Mouse (Mus musculus) G1E (cell line): ENCODE measurements around the gene Gpx1. TPM values are rescaled to one million over a fixed set of nuclear protein-coding genes. Genes with fewer than 3 reads are reported as not detected.

ENCODE experiments used
- ATAC-seq: 2 replicates; pipeline ENCODE4 v1.8.0; 2016; ENCODE audit warnings: mild to moderate bottlenecking; ENCODE audit not compliant: insufficient number of reproducible peaks, poor library complexity, low FRiP score, severe bottlenecking; ENCODE audit errors: extremely low read depth
- DNase-seq: peaks from one replicate; pipeline ENCODE4 v3.0.0; 2012; ENCODE audit warnings: low spot score
- H3K27me3 ChIP-seq: 2 replicates; pipeline ENCODE4 v1.6.1; 2012; ENCODE audit warnings: mild to moderate bottlenecking, low read length, inconsistent platforms; ENCODE audit not compliant: insufficient read depth
- H3K36me3 ChIP-seq: replicated peaks from 2 replicates; pipeline ENCODE3; 2012; ENCODE audit warnings: mild to moderate bottlenecking, inconsistent platforms
- H3K4me1 ChIP-seq: 2 replicates; pipeline ENCODE4 v1.6.1; 2012; ENCODE audit warnings: low read depth, low read length, inconsistent platforms, mixed read lengths; ENCODE audit not compliant: insufficient read depth
- H3K4me3 ChIP-seq: 2 replicates; pipeline ENCODE4 v1.5.1; 2012; ENCODE audit warnings: low read depth, mild to moderate bottlenecking, inconsistent platforms, low read length, moderate library complexity, mixed read lengths
- H3K9me3 ChIP-seq: replicated peaks from 2 replicates; pipeline ENCODE4 v1.6.1; 2012; ENCODE audit warnings: inconsistent platforms
- CTCF ChIP-seq: IDR thresholded peaks from 2 replicates; pipeline ENCODE4 v1.5.1; 2012; ENCODE audit warnings: low read depth, low read length, inconsistent platforms, mixed read lengths
- GATA1 ChIP-seq: IDR thresholded peaks from 2 replicates; pipeline ENCODE4 v1.6.1; 2012; ENCODE audit warnings: borderline replicate concordance, low read length, inconsistent platforms, mixed read lengths
- GATA2 ChIP-seq: IDR thresholded peaks from 2 replicates; pipeline ENCODE4 v1.6.1; 2012; ENCODE audit warnings: low read depth, low read length, inconsistent platforms, borderline replicate concordance
- POLR2AphosphoS5 ChIP-seq: IDR thresholded peaks from 2 replicates; pipeline ENCODE4 v1.6.1; 2012; ENCODE audit warnings: low read depth, low read length, inconsistent platforms; ENCODE audit not compliant: insufficient replicate concordance
- TAL1 ChIP-seq: conservative IDR thresholded peaks from 2 replicates; pipeline ENCODE4 v1.6.1; 2012; ENCODE audit warnings: low read depth, low read length, inconsistent platforms, mixed read lengths
- polyA plus RNA-seq: library from polyadenylated mRNA; stranded (reverse); fragments of >175 nt; gene quantifications from 2 replicates; pipeline ENCODE4 v1.2.3, GENCODE M21; 2012
- total RNA-seq, 2 experiments: library from RNA; stranded (forward) in 1 of 2; stranded (reverse) in 1 of 2; fragments of 200-1000 nt in 1 of 2; fragments of >200 nt in 1 of 2; fragmentation: Nextera tagmentation in 1 of 2; gene quantifications; 2 replicates each; pipeline ENCODE4 v1.2.3; 2014 to 2017

Gene Gpx1
- total and polyA plus RNA-seq, 3 experiments = 543 to 1,695 (median 1,228) TPM

DNA sequence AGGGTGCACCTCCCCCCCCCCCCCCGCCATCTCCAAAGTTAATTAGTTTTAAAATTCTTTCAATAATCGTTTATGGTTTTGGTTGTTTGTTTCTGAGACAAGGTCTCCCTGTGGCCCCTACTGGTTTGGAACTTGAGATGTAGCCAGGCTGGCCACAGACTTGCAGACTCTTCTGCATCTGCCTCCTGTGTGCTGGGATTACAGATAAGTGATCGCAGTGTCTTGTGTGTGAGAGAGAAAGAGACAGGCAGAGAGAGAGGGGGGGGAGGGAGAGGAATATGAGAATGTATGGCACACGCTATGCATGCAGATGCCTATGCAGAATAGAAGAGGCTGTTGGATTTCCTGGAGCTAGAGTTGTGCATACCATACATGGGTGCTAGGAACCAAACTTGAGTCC lies 11.0 kb downstream of the Gpx1 start:
- 0 out of 2 replicates have a peak, but pooled peaks cover 2% of the 10 kb centered on the region for H3K9me3 ChIP-seq
- no peak overlapping the region; the same call in 1 of the 2 replicates for H3K4me3 ChIP-seq
- peak; percentile 25; the same call in 1 of the 2 replicates for ATAC-seq
- H3K4me1 ChIP-seq = peaks cover 34% of the 10 kb centered on the region
- TF ChIP-seq TAL1 (peak; percentile 29; the same call in 1 of the 2 replicates), POLR2AphosphoS5 (no peak)
- no peak for DNase-seq
- H3K27me3 ChIP-seq = no peaks in the 10 kb centered on the region
- peaks cover 56% of the 10 kb centered on the region for H3K36me3 ChIP-seq

GRCm38 (mm10) chr9:108378234-108378633 lies 39.5 kb downstream of the Gpx1 start:
- ATAC-seq (no peak), DNase-seq (no peak)
- no peak overlapping the region for H3K4me3 ChIP-seq
- H3K9me3 ChIP-seq = no peaks in the 10 kb centered on the region
- no peak for TF ChIP-seq GATA2
- TF ChIP-seq TAL1 = no peak
- no peak for TF ChIP-seq GATA1
- no peak for TF ChIP-seq POLR2AphosphoS5
- TF ChIP-seq CTCF = no peak
- no peaks in the 10 kb centered on the region for H3K27me3 ChIP-seq
- H3K4me1 ChIP-seq = no peaks in the 10 kb centered on the region
- H3K36me3 ChIP-seq = peaks cover 95% of the 10 kb centered on the region

- DNase-seq (no peak), ATAC-seq (no peak)
- H3K4me3 ChIP-seq = no peak overlapping the region
- H3K27me3 ChIP-seq = no peaks in the 10 kb centered on the region
- H3K4me1 ChIP-seq = no peaks in the 10 kb centered on the region
- TF ChIP-seq GATA2 (no peak), GATA1 (no peak)
- peaks cover 95% of the 10 kb centered on the region for H3K36me3 ChIP-seq
- H3K9me3 ChIP-seq = no peaks in the 10 kb centered on the region
Measured at GRCm38 (mm10) chr9:108378736-108379135, 40.0 kb downstream of the Gpx1 start.

GRCm38 (mm10) chr9:108379294-108379693 lies 40.6 kb downstream of the Gpx1 start:
- Histone ChIP-seq H3K4me3 (no peak overlapping the region), H3K27me3 (no peaks in the 10 kb centered on the region), H3K4me1 (no peaks in the 10 kb centered on the region), H3K36me3 (peaks cover 95% of the 10 kb centered on the region), H3K9me3 (no peaks in the 10 kb centered on the region)
- ATAC-seq (no peak), DNase-seq (no peak)
- no peak for TF ChIP-seq GATA1
- TF ChIP-seq POLR2AphosphoS5 = no peak
- TF ChIP-seq TAL1 = no peak
- no peak for TF ChIP-seq GATA2
- no peak for TF ChIP-seq CTCF

GRCm38 (mm10) chr9:108381382-108381781 lies 42.7 kb downstream of the Gpx1 start:
- no peaks in the 10 kb centered on the region for H3K4me1 ChIP-seq
- peaks cover 95% of the 10 kb centered on the region for H3K36me3 ChIP-seq
- H3K27me3 ChIP-seq = no peaks in the 10 kb centered on the region
- no peaks in the 10 kb centered on the region for H3K9me3 ChIP-seq
- DNase-seq (no peak), ATAC-seq (no peak)
- no peak overlapping the region for H3K4me3 ChIP-seq
- no peak for TF ChIP-seq GATA2
- no peak for TF ChIP-seq POLR2AphosphoS5
- TF ChIP-seq TAL1 = no peak
- no peak for TF ChIP-seq GATA1
- TF ChIP-seq CTCF = no peak

DNA sequence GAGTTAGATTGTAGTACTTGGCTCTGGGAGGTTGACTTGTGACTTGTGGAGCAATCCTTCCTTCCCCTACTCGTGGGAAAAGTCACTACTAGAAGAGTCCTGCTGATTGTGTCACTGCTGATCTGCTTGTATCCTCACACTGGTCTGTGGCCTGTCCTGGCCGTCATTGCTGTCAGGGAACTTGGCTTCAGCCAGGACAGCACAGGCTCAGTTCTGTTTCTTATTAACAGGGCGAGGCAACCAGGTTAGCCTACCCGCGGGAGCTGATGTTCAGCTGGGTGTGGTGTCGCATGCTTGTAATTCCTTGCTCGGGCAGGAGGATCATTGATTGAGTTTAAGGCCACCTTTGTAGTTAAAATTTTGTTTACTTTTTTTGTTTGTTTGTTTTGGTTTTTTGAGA lies 46.3 kb downstream of the Gpx1 start:
- Histone ChIP-seq H3K27me3 (no peaks in the 10 kb centered on the region), H3K4me1 (no peaks in the 10 kb centered on the region), H3K4me3 (no peak overlapping the region), H3K9me3 (no peaks in the 10 kb centered on the region), H3K36me3 (peaks cover 95% of the 10 kb centered on the region)
- no peak for ATAC-seq
- TF ChIP-seq TAL1 (no peak), CTCF (no peak), GATA2 (no peak)
- DNase-seq = no peak

- TF ChIP-seq POLR2AphosphoS5 (no peak), CTCF (no peak), GATA1 (no peak), TAL1 (no peak), GATA2 (no peak)
- Histone ChIP-seq H3K36me3 (peaks cover 95% of the 10 kb centered on the region), H3K4me1 (no peaks in the 10 kb centered on the region), H3K27me3 (no peaks in the 10 kb centered on the region), H3K9me3 (no peaks in the 10 kb centered on the region), H3K4me3 (no peak overlapping the region)
- DNase-seq (no peak), ATAC-seq (no peak)
Measured at GRCm38 (mm10) chr9:108386816-108387215, 48.1 kb downstream of the Gpx1 start.
